Mouse (Mus musculus) adrenal gland, postnatal 36 days (tissue): ENCODE results near the gene Slc30a5. TPM values are rescaled to one million over a fixed set of nuclear protein-coding genes. Genes with fewer than 3 reads are reported as not detected.

Experiments used
- DNase-seq, 2 experiments: peaks; one replicate each; pipeline ENCODE4 v3.0.0; 2021; ENCODE audit warnings: mixed read lengths in 1 of 2
- total RNA-seq, 2 experiments: library from RNA; stranded (reverse); gene quantifications; 2 replicates each; pipeline ENCODE4 v1.2.3; 2021

Slc30a5 gene
- total RNA-seq, 2 experiments from 2014 or later: 49.9 to 51.4 TPM

DNA sequence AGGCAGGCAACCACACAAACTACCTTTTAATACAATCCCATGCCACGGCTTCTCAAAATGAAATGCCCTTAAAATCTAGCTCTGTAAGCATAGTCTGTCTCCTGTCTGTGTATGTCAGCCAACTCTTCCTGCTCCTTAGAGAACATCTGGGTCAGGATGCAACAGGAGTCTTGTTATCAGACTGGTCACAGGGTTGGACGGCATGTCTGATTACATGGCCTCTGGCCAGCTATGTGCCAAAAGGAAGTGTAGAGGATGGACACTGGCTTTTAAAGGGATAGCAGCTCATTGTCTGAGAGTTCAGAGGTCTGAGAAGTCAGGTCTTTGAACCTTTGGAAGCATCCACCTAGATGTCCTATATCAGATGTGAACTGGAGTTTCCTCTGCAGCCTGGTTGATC, 77.9 kb downstream of the Slc30a5 start:
- DNase-seq: no peak

DNA sequence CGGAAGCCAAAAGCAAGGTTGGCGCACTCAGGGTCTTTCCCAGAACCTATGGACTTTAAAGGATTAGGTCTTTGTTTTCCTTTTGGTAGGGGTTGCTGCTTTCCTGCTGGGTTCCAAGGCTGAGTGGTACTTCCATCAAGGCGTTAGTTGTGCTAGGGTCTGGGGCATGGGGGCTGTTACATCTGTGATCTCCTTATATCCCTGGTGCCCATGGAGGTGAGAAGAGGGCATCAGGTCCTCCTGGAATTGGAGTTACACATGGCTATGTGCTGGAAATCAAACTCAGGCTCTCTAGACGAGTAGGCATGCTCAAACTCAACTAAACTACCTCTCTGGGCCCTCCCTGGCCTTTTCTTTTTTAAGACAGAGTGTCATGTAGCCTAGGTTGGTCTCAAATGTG, 79.0 kb downstream of the Slc30a5 start:
- DNase-seq: no peak

DNA sequence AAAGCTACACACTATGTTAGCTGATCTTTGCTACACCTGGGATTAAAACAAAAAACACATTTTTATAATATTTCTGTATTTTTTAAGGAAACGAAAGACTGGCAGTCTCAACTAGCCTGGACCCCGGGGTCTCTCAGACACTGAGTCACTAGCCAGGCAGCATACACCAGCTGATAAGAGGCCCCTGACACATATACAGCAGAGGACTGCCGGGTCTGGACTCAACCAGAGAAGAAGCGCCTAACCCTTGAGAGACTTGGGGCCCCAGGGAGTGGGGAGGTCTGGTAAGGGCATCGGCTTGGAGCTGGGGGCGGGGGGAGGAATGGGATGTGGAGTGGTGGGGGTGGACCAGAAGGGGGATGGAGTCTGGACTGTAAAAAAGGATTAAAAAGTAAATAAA, 80.2 kb downstream of the Slc30a5 start:
- DNase-seq: no peak

Other genes starting within 250 kb of the Slc30a5 start
- gene Marveld2, start 216.5 kb downstream of the Slc30a5 start, total RNA-seq: under 1 TPM; 0.56 to 0.76 TPM
- 10 to 100 TPM; 68.9 to 84.4 TPM for gene Ak6, start 182.4 kb downstream of the Slc30a5 start, total RNA-seq
- 10 to 100 TPM; 21.0 to 22.7 TPM for gene Rad17, start 182.4 kb downstream of the Slc30a5 start, total RNA-seq
- gene Taf9, start 181.8 kb downstream of the Slc30a5 start, total RNA-seq: 10 to 100 TPM in 1 of 2 experiments, 1 to 10 TPM in 1; 8.3 to 15.4 TPM
- gene Ccdc125, start 163.7 kb downstream of the Slc30a5 start, total RNA-seq: under 1 TPM; 0.66 to 0.76 TPM
- 10 to 100 TPM; 38.6 to 44.7 TPM for gene Cdk7, start 102.5 kb downstream of the Slc30a5 start, total RNA-seq
- gene Mrps36, start 88.8 kb downstream of the Slc30a5 start, total RNA-seq: 100 to 1,000 TPM; 116 to 122 TPM
- gene Cenph, start 57.5 kb downstream of the Slc30a5 start, total RNA-seq: under 1 TPM; 0.66 TPM
- 1 to 10 TPM; 5.5 to 6.5 TPM for gene Ccnb1, start 46.9 kb downstream of the Slc30a5 start, total RNA-seq